Mouse (Mus musculus): ENCODE measurements around the gene Ess2. TPM values are rescaled to one million over a fixed set of nuclear protein-coding genes. Genes with fewer than 3 reads are reported as not detected.

Ess2 gene
- polyA plus RNA-seq, 1 experiment from 2014 or later = 44.6 TPM

- peak overlapping the region; percentile 91 for H3K27ac ChIP-seq (replicated peaks; ENCODE audit: low read depth, low read length)
- peaks cover 21% of the 10 kb centered on the region for H3K36me3 ChIP-seq (ENCODE audit: control insufficient read depth, insufficient read depth, low read length)
- H3K27me3 ChIP-seq (ENCODE audit: control insufficient read depth, insufficient read depth, low read length) = no peaks in the 10 kb centered on the region
- peak; percentile 89 for DNase-seq
- WGBS = under 1% methylated on average over 9 of the region's 9 CpGs
- peak; percentile 62 for ATAC-seq (ENCODE audit: low FRiP score, low TSS enrichment)
- H3K4me2 ChIP-seq (ENCODE audit: low read length) = peak overlapping the region; percentile 88
- no peaks in the 10 kb centered on the region for H3K9me3 ChIP-seq (ENCODE audit: control insufficient read depth, low read length)
- 0 out of 2 replicates have a peak, but pooled peaks cover 13% of the 10 kb centered on the region for H3K4me1 ChIP-seq (ENCODE audit: control insufficient read depth, insufficient read depth, low read length)
- H3K9ac ChIP-seq (replicated peaks; ENCODE audit: low read length) = peak overlapping the region; percentile 85
- peak overlapping the region; percentile 81 for H3K4me3 ChIP-seq (replicated peaks; ENCODE audit: low read depth, low read length)
These were observed 17.5 kb upstream of the Ess2 start for GRCm38 (mm10) chr16:17928627-17929104.

GRCm38 (mm10) chr16:17928087-17928580 is 17.0 kb upstream of the Ess2 start, which contains the start of gene Slc25a1:
Gene Slc25a1 (minus strand): TSS chr16:17928219.
- Histone ChIP-seq H3K9ac (replicated peaks; ENCODE audit: low read length) (peak within 1 kb of the TSS; percentile 85), H3K4me1 (ENCODE audit: control insufficient read depth, insufficient read depth, low read length) (peaks cover 15% of the 10 kb centered on the region; the same call in 1 of the 2 replicates), H3K4me2 (ENCODE audit: low read length) (peak within 1 kb of the TSS; percentile 88), H3K4me3 (replicated peaks; ENCODE audit: low read depth, low read length) (peak within 1 kb of the TSS; percentile 81), H3K9me3 (ENCODE audit: control insufficient read depth, low read length) (no peaks in the 10 kb centered on the region), H3K27ac (replicated peaks; ENCODE audit: low read depth, low read length) (peak within 1 kb of the TSS; percentile 91), H3K27me3 (ENCODE audit: control insufficient read depth, insufficient read depth, low read length) (no peaks in the 10 kb centered on the region), H3K36me3 (ENCODE audit: control insufficient read depth, insufficient read depth, low read length) (peaks cover 21% of the 10 kb centered on the region)
- DNase-seq (peak; percentile 87), ATAC-seq (ENCODE audit: low FRiP score, low TSS enrichment) (peak; percentile 80)
- under 1% methylated on average over 47 of the region's 47 CpGs for WGBS

GRCm38 (mm10) chr16:17927351-17928082 is 16.4 kb upstream of the Ess2 start:
- H3K4me2 ChIP-seq (ENCODE audit: low read length) = peak overlapping the region; percentile 88
- peaks cover 21% of the 10 kb centered on the region for H3K36me3 ChIP-seq (ENCODE audit: control insufficient read depth, insufficient read depth, low read length)
- no peaks in the 10 kb centered on the region for H3K9me3 ChIP-seq (ENCODE audit: control insufficient read depth, low read length)
- peak overlapping the region; percentile 81 for H3K4me3 ChIP-seq (replicated peaks; ENCODE audit: low read depth, low read length)
- under 1% methylated on average over 72 of the region's 72 CpGs for WGBS
- H3K27ac ChIP-seq (replicated peaks; ENCODE audit: low read depth, low read length) = peak overlapping the region; percentile 91
- H3K27me3 ChIP-seq (ENCODE audit: control insufficient read depth, insufficient read depth, low read length) = no peaks in the 10 kb centered on the region
- H3K4me1 ChIP-seq (ENCODE audit: control insufficient read depth, insufficient read depth, low read length) = peaks cover 21% of the 10 kb centered on the region
- DNase-seq (peak; percentile 71), ATAC-seq (ENCODE audit: low FRiP score, low TSS enrichment) (peak; percentile 51)
- peak overlapping the region; percentile 85 for H3K9ac ChIP-seq (replicated peaks; ENCODE audit: low read length)

GRCm38 (mm10) chr16:17922163-17922538 is 11.0 kb upstream of the Ess2 start:
- under 1% methylated on average over 14 of the region's 14 CpGs for WGBS
- peak overlapping the region; percentile 93 for H3K27ac ChIP-seq (replicated peaks; ENCODE audit: low read depth, low read length)
- peak overlapping the region; percentile 77 for H3K9ac ChIP-seq (replicated peaks; ENCODE audit: low read length)
- H3K4me1 ChIP-seq (ENCODE audit: control insufficient read depth, insufficient read depth, low read length) = peaks cover 31% of the 10 kb centered on the region
- peak overlapping the region; percentile 99 for H3K4me2 ChIP-seq (ENCODE audit: low read length)
- ATAC-seq (ENCODE audit: low FRiP score, low TSS enrichment) (peak; percentile 15; the same call in 1 of the 2 replicates), DNase-seq (no peak)
- peaks cover 9% of the 10 kb centered on the region; the same call in 1 of the 2 replicates for H3K27me3 ChIP-seq (ENCODE audit: control insufficient read depth, insufficient read depth, low read length)
- H3K4me3 ChIP-seq (replicated peaks; ENCODE audit: low read depth, low read length) = peak overlapping the region; percentile 68
- H3K36me3 ChIP-seq (ENCODE audit: control insufficient read depth, insufficient read depth, low read length) = peaks cover 21% of the 10 kb centered on the region
- H3K9me3 ChIP-seq (ENCODE audit: control insufficient read depth, low read length) = no peaks in the 10 kb centered on the region

GRCm38 (mm10) chr16:17921325-17922162 is 10.4 kb upstream of the Ess2 start:
- peak; percentile 99 for DNase-seq
- Histone ChIP-seq H3K27me3 (ENCODE audit: control insufficient read depth, insufficient read depth, low read length) (peaks cover 15% of the 10 kb centered on the region), H3K4me1 (ENCODE audit: control insufficient read depth, insufficient read depth, low read length) (peaks cover 25% of the 10 kb centered on the region), H3K9ac (replicated peaks; ENCODE audit: low read length) (peak overlapping the region; percentile 77), H3K9me3 (ENCODE audit: control insufficient read depth, low read length) (no peaks in the 10 kb centered on the region), H3K36me3 (ENCODE audit: control insufficient read depth, insufficient read depth, low read length) (peaks cover 21% of the 10 kb centered on the region), H3K27ac (replicated peaks; ENCODE audit: low read depth, low read length) (peak overlapping the region; percentile 93), H3K4me3 (replicated peaks; ENCODE audit: low read depth, low read length) (peak overlapping the region; percentile 68), H3K4me2 (ENCODE audit: low read length) (peak overlapping the region; percentile 99)
- peak; percentile 92 for ATAC-seq (ENCODE audit: low FRiP score, low TSS enrichment)
- 1% methylated on average over 47 of the region's 47 CpGs for WGBS

GRCm38 (mm10) chr16:17920586-17920985 is 9.4 kb upstream of the Ess2 start:
- H3K4me3 ChIP-seq (replicated peaks; ENCODE audit: low read depth, low read length) = peak overlapping the region; percentile 68; the same call in 1 of the 2 replicates
- no peaks in the 10 kb centered on the region for H3K9me3 ChIP-seq (ENCODE audit: control insufficient read depth, low read length)
- H3K4me2 ChIP-seq (ENCODE audit: low read length) = peak overlapping the region; percentile 99
- peak; percentile 66 for DNase-seq
- H3K27me3 ChIP-seq (ENCODE audit: control insufficient read depth, insufficient read depth, low read length) = peaks cover 25% of the 10 kb centered on the region
- peaks cover 13% of the 10 kb centered on the region for H3K36me3 ChIP-seq (ENCODE audit: control insufficient read depth, insufficient read depth, low read length)
- ATAC-seq (ENCODE audit: low FRiP score, low TSS enrichment) = no peak
- peak overlapping the region; percentile 49 for H3K9ac ChIP-seq (replicated peaks; ENCODE audit: low read length)
- H3K4me1 ChIP-seq (ENCODE audit: control insufficient read depth, insufficient read depth, low read length) = peaks cover 25% of the 10 kb centered on the region
- 4% methylated on average over 20 of the region's 20 CpGs for WGBS
- peak overlapping the region; percentile 93 for H3K27ac ChIP-seq (replicated peaks; ENCODE audit: low read depth, low read length)

- DNase-seq (peak; percentile 61), ATAC-seq (ENCODE audit: low FRiP score, low TSS enrichment) (no peak)
- WGBS = under 1% methylated on average over 106 of the region's 106 CpGs
- H3K27ac ChIP-seq (replicated peaks; ENCODE audit: low read depth, low read length) = no peak within 1 kb of the TSS
- peak within 1 kb of the TSS; percentile 53 for H3K4me2 ChIP-seq (ENCODE audit: low read length)
- H3K4me1 ChIP-seq (ENCODE audit: control insufficient read depth, insufficient read depth, low read length) = peaks cover 9% of the 10 kb centered on the region
- peak within 1 kb of the TSS; percentile 36; the same call in 1 of the 2 replicates for H3K9ac ChIP-seq (replicated peaks; ENCODE audit: low read length)
- H3K9me3 ChIP-seq (ENCODE audit: control insufficient read depth, low read length) = no peaks in the 10 kb centered on the region
- H3K27me3 ChIP-seq (ENCODE audit: control insufficient read depth, insufficient read depth, low read length) = peaks cover 63% of the 10 kb centered on the region
- H3K36me3 ChIP-seq (ENCODE audit: control insufficient read depth, insufficient read depth, low read length) = no peaks in the 10 kb centered on the region
- H3K4me3 ChIP-seq (replicated peaks; ENCODE audit: low read depth, low read length) = peak within 1 kb of the TSS; percentile 33
These were observed 3.4 kb upstream of the Ess2 start, which contains the start of gene Gsc2 for GRCm38 (mm10) chr16:17914307-17915249. Gene Gsc2 (minus strand): TSS chr16:17915059.
